Mouse (Mus musculus) embryonic fibroblast, embryonic 13.5 days (primary cell): Measurements from ENCODE around the gene Rbfox3. TPM values are rescaled to one million over a fixed set of nuclear protein-coding genes. Genes with fewer than 3 reads are reported as not detected.

Experiments
- H3K27ac ChIP-seq: 2 replicates; pipeline ENCODE4 v1.5.1; 2012; ENCODE audit warnings: low read length, control low read depth, inconsistent platforms; ENCODE audit not compliant: insufficient read depth
- H3K4me1 ChIP-seq: 2 replicates; pipeline ENCODE4 v1.6.1; 2011; ENCODE audit warnings: low read length; ENCODE audit not compliant: control insufficient read depth, insufficient read depth
- H3K4me3 ChIP-seq: 2 replicates; pipeline ENCODE4 v1.5.1; 2011; ENCODE audit warnings: mild to moderate bottlenecking, control low read depth, low read length; ENCODE audit not compliant: insufficient read depth
- CTCF ChIP-seq: IDR thresholded peaks from 2 replicates; pipeline ENCODE4 v1.5.1; 2011; ENCODE audit warnings: mild to moderate bottlenecking, control low read depth, low read length, moderate library complexity, borderline replicate concordance; ENCODE audit not compliant: insufficient read depth
- POLR2A ChIP-seq: IDR thresholded peaks from 2 replicates; pipeline ENCODE4 v1.6.1; 2011; ENCODE audit warnings: low read depth, mild to moderate bottlenecking, control low read depth, low read length, moderate library complexity
- polyA plus RNA-seq: library from polyadenylated mRNA; stranded (reverse); fragments of >200 nt; gene quantifications from 2 replicates; pipeline ENCODE4 v1.2.4, GENCODE M21; 2011; ENCODE audit warnings: low read depth; ENCODE audit not compliant: missing spikeins, insufficient read length

The Rbfox3 gene
- polyA plus RNA-seq, 1 experiment: not detected

GRCm38 (mm10) chr11:118894196-118894595 is 17.2 kb downstream of the Rbfox3 start:
- TF ChIP-seq CTCF: no peak
- TF ChIP-seq POLR2A: no peak
- no peak overlapping the region for H3K4me3 ChIP-seq
- H3K4me1 ChIP-seq: no peaks in the 10 kb centered on the region
- no peak overlapping the region for H3K27ac ChIP-seq

GRCm38 (mm10) chr11:118892876-118893275 is 18.5 kb downstream of the Rbfox3 start:
- Histone ChIP-seq H3K4me1 (no peaks in the 10 kb centered on the region), H3K4me3 (no peak overlapping the region)
- TF ChIP-seq CTCF (no peak), POLR2A (no peak)

GRCm38 (mm10) chr11:118891516-118891915 is 19.9 kb downstream of the Rbfox3 start:
- Histone ChIP-seq H3K27ac (no peak overlapping the region), H3K4me3 (no peak overlapping the region)
- TF ChIP-seq POLR2A (no peak), CTCF (no peak)

More at GRCm38 (mm10) chr11:118892876-118893275, 18.5 kb downstream of the Rbfox3 start:
- H3K27ac ChIP-seq: no peak overlapping the region

GRCm38 (mm10) chr11:118890992-118891398 is 20.4 kb downstream of the Rbfox3 start:
- Histone ChIP-seq H3K27ac (no peak overlapping the region), H3K4me1 (no peaks in the 10 kb centered on the region), H3K4me3 (no peak overlapping the region)
- TF ChIP-seq POLR2A: no peak
- no peak for TF ChIP-seq CTCF

More at GRCm38 (mm10) chr11:118891516-118891915, 19.9 kb downstream of the Rbfox3 start:
- H3K4me1 ChIP-seq: no peaks in the 10 kb centered on the region

- H3K27ac ChIP-seq: no peak overlapping the region
- no peak overlapping the region for H3K4me3 ChIP-seq
- no peaks in the 10 kb centered on the region for H3K4me1 ChIP-seq
- TF ChIP-seq POLR2A (no peak), CTCF (no peak)
These were observed 20.9 kb downstream of the Rbfox3 start for GRCm38 (mm10) chr11:118890474-118890873.

GRCm38 (mm10) chr11:118889500-118889899 is 21.9 kb downstream of the Rbfox3 start:
- no peak overlapping the region for H3K4me3 ChIP-seq
- no peaks in the 10 kb centered on the region for H3K4me1 ChIP-seq
- H3K27ac ChIP-seq: no peak overlapping the region
- TF ChIP-seq CTCF (no peak), POLR2A (no peak)

GRCm38 (mm10) chr11:118888426-118888825 is 23.0 kb downstream of the Rbfox3 start:
- TF ChIP-seq CTCF (no peak), POLR2A (no peak)
- H3K27ac ChIP-seq: no peak overlapping the region

GRCm38 (mm10) chr11:118887206-118887605 is 24.2 kb downstream of the Rbfox3 start:
- Histone ChIP-seq H3K4me1 (no peaks in the 10 kb centered on the region), H3K27ac (no peak overlapping the region), H3K4me3 (no peak overlapping the region)
- TF ChIP-seq CTCF: no peak
- TF ChIP-seq POLR2A: no peak

More at GRCm38 (mm10) chr11:118888426-118888825, 23.0 kb downstream of the Rbfox3 start:
- H3K4me1 ChIP-seq: no peaks in the 10 kb centered on the region
- H3K4me3 ChIP-seq: no peak overlapping the region

- H3K4me3 ChIP-seq: no peak overlapping the region
- H3K27ac ChIP-seq: no peak overlapping the region
- no peak for TF ChIP-seq POLR2A
- no peak for TF ChIP-seq CTCF
- H3K4me1 ChIP-seq: no peaks in the 10 kb centered on the region
These were observed 25.0 kb downstream of the Rbfox3 start for GRCm38 (mm10) chr11:118886269-118886965.

- Histone ChIP-seq H3K4me1 (no peaks in the 10 kb centered on the region), H3K4me3 (no peak overlapping the region), H3K27ac (no peak overlapping the region)
- TF ChIP-seq CTCF: no peak
- no peak for TF ChIP-seq POLR2A
These were observed 25.8 kb downstream of the Rbfox3 start for GRCm38 (mm10) chr11:118885604-118886003.
